Mouse (Mus musculus): ENCODE data around the gene Nelfa.
"Not testable (repeated sequence)": the region's sequence is repeated elsewhere in the genome, so short reads cannot be mapped to it uniquely, and the experiment has no call there.

Gene Nelfa

DNA sequence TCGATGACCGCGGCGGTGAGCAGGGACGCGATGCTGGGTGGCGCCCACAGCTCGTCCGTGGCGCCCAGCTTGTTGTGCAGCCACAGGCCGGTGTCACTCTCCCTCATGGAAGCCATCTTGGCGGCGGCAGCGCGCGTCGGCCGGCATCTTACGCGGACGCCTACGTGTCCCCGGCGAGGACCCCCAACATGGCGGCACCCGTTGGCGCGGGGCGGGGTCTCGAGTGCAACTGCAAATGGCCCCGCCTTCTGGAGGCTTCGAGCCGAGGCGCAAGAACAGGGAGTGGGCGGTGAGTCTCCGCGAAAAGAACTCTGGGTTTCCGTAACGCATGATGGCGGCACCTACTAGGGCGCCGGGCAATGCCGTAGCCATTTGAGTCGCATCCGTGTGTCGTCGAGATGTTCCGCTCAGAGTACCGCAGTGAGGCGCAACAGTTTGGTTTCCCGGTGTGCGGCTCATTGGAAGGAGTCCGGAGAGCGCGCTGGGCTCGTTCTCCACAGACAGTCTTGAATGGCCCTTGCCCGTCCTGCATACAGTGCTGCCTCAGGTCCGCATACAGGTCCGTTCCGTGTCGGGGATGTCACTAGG is at the start of gene Nelfa:
TSS of gene Nelfa (minus strand) at position 294 of the 588 bp plus-strand sequence.
- DNase-seq (ENCODE audit: low read depth in 2 of 2, low spot score in 2 of 2): peak; percentile 96 to 97

DNA sequence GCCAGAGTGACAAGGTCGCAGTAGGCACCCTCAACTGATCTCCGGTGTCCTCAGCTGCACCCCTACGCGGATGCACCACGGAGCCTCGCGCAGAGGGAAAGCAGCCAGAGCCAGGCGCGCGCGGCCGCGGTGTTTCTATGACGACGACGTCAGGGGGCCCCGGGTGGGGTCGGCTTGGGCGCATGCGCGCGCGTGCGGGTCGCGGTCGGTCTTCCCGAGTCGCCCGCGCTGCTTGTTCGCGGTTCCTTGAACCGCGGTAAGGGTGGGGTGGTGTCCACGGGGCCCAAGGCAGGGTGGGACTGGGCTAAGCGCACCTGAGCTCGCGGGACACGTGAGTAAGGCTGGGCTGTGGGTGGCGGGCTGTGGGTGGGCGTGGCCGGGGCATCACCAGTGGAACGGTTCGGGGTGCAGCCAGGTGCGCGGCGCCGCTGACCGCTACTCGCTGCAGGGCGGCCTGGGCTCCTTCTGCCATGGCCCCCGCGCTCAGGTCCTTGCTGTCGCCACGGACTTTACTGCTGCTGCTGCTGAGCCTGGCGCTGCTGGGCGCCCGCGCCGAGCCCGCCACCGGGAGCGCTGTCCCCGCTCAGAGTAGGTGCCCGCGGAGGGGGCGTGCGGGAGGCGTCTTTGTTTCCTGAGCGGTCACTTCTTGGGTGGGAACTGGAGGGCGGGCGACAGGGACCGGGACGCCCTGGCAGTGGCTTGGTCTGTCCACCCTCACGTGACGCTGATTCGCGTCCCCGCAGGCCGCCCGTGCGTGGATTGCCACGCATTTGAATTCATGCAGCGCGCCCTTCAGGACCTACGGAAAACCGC is 47.3 kb upstream of the Nelfa start, which contains the start of gene Gm1673:
TSS of gene Gm1673 (plus strand) at position 125 of the 813 bp plus-strand sequence.
- peak; percentile 41 to 59 for DNase-seq (ENCODE audit: low read depth in 2 of 2, low spot score in 2 of 2)

DNA sequence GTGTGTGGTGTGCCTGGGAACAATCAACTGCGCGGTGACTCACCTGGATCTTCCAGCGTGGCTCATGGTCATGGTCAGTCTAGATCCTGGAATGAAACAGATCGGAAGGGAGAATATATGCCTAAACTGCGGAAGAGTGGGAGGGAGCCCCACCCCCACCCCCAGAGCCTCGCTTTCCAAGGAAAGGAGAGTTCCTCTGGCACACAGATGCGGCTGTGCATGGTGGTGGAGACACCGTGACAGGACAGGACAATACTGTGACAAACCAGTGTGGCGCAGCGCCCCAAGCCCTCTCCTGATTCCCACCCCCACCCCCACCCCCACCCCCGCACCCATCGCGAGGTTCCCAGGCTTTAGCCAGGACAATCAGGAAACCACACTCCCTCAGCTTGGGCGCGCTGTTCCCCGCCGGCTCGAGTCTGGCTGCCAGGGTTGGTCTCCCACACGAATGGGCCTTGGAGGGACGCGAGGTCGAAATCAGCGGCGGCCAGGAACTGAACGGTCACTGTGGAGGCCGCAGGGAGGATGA is 46.6 kb upstream of the Nelfa start:
- no peak for DNase-seq (ENCODE audit: low read depth in 2 of 2, low spot score in 2 of 2)

DNA sequence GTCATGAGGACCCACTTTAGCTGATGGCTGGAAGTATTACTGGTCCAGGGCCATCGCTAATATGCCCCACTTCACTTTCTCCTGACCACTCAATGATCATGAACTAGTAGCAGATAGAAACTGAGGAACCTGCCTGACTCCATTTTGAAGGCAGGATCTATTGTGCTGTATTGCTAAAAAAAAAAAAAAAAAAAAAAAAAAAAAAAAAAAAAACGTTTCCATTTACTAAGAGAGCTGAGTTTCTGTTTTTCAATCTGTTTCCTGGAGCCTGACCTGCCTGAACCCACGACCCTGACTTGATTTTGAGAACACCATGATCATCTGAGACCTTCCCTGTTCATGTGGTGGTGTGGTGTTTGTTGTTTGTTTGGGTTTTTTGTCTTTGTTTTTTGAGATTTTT is 40.1 kb upstream of the Nelfa start:
- DNase-seq (ENCODE audit: low read depth in 2 of 2, low spot score in 2 of 2): no peak

DNA sequence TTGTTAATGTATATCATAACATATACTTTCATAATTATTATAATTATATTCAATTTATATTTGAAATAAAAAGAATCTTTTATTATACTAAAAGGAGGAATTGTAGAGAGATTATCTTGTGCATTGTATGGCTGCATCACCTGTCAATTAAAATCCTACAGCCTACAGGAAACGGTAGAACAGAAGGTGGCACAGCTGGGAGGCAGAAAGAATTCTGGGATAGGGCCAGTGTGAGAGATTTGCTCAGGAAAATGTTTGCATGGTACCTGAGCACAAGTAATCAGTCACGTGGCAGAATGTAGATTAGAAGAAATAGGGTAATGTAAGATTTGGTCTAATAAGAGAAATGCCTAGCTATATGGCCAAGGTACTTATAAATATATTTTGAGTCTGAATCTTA is 38.5 kb upstream of the Nelfa start:
- no peak for DNase-seq (ENCODE audit: low read depth in 2 of 2, low spot score in 2 of 2)

DNA sequence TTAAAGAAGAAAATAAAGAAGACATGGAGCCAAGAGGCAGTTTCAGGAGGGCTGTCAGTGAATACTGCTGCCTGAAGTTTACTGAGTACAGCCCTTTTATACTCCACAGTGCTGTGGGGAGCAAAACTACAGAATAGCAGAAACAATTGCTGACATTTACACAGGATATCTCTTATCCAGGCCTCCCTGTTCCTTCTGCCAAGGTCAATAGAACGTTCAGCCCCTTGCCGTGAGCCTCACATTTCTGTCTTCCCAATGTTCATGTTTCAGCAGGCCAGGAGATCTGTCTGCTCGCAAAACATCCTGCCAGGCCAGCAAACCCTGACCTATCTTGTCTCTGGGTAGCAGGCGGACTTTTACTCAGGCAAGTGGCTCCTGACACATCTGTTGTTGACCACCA is 23.2 kb upstream of the Nelfa start:
- DNase-seq (ENCODE audit: low read depth in 2 of 2, low spot score in 2 of 2): no peak

DNA sequence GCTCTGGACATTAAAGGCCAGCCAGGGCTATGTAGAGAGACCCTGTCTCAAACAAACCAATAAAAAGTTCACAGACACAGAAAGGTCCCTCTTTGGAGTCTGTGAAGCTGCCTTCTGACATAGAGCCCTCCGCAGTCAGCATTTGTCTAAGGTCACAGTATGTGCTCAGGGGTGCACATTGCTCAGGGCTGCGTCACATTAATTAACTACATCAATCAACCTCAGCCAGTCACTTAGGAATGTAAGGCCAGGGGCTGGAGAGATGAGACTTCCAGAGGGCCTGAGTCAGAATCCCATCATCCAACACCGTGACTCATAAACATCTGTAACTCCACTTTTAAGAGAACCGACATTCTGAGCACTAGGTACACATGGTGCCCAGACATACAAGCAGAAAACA is 19.7 kb upstream of the Nelfa start:
- DNase-seq (ENCODE audit: low read depth in 2 of 2, low spot score in 2 of 2): no peak

DNA sequence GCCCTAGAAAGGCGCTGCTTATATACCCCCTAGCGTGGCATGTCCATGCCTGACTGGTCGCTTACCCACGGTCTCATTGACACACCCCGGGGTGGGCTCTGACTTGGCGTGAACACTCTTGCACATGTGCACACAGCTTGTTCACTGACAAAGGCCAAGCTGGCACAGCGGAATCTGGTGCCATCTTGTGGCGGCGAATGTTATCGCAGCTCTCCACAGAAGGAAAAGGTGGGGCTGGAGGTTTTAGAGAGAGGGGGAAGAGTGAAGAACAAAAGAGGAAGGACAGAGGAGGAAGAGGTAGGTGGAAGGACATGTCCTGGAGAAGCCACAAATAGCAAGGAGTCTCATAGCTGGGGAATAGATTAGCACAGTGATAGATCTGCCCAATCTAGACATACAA is 18.1 kb upstream of the Nelfa start:
- peak; percentile 63 to 69 for DNase-seq (ENCODE audit: low read depth in 2 of 2, low spot score in 2 of 2)

DNA sequence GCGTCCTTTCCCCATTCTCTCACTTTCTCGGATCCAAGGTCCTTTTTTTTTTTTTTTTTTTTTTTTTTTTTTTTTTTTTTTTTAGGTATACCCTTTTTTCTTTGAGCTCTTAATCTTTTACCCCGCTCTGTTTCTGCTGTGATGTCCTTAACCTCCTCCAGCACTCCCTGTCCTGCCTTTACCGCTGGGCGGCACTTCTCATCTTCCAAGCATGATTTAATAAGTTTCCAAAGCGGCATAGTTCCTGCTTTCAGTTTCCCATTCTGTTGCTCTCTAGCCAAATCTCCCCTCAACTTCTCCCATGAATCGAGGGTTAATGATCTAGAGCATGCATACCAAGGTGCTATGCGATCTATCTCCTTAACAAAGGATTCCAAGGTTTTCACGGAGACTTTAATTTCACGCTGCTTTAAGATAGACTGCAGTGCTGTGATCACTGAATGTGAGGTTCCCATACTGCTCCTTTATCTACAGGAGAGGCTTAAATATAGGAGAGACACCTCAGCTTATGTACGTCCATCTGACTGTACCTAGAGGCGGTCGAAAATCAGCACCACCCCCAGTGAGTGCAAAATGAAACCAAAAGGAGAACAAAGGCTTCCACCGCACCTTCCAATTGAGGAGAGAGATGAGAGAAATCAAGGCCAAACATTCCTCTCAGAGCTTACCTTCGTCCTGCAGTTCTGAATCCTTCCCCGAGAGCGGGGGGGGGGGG is 17.4 kb upstream of the Nelfa start:
- no peak for DNase-seq (ENCODE audit: low read depth in 2 of 2, low spot score in 2 of 2)

DNA sequence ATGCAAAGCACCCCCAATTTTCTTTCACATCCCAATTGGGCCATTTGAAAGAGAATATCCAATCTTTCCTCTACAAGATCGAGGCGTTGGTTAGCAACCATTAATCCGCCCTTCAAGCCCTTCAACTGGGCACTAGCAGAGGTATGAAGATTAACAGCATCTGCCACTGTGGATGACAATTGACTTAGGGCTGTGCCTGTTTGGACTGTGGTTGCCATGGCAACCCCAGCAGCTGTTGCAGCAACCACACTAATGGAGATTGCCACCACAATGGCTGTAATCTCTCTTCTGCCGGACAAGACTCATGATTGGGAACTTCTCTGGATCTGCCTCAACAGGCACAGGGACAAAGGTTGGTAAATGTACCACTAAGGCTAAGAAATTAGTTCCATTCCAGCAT is 12.1 kb upstream of the Nelfa start:
- no peak for DNase-seq (ENCODE audit: low read depth in 2 of 2, low spot score in 2 of 2)

DNA sequence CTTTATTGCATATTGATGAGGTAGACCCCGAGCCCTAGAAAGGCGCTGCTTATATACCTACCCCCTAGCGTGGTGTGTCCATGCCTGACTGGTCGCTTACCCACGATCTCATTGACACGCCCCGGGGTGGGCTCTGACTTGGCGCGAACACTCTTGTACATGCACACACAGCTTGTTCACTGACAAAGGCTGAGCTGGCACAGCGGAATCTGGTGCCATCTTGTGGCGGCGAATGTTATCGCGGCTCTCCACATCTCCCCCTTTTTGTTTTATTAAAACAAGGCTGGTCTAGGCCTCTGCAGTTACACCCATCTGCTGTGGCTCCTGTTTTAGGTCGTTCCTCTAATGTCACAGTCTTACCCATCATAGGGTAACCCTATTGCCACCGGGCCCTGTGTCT is 10.8 kb upstream of the Nelfa start:
- not testable (repeated sequence) for DNase-seq (ENCODE audit: low read depth in 2 of 2, low spot score in 2 of 2)

DNA sequence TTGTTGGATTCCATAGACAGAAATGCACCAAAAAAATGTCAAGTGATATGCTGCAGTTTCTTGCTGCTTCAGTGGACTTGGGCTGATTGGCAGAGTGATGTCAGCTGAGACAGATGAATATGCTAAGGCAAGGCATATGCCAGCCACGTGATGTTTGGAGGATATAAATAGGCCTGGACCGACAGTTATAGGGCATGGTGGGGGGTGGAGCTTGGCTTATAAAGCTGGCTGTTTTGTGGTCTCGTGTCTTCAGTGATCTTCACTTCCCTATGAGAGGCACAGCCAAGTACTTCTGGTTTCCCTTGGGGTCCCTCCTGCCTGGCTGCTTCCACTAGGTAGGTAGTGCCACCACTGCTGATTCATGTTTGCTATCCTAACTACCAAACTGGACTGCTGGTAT is 2.2 kb upstream of the Nelfa start:
- no peak for DNase-seq (ENCODE audit: low read depth in 2 of 2, low spot score in 2 of 2)

DNA sequence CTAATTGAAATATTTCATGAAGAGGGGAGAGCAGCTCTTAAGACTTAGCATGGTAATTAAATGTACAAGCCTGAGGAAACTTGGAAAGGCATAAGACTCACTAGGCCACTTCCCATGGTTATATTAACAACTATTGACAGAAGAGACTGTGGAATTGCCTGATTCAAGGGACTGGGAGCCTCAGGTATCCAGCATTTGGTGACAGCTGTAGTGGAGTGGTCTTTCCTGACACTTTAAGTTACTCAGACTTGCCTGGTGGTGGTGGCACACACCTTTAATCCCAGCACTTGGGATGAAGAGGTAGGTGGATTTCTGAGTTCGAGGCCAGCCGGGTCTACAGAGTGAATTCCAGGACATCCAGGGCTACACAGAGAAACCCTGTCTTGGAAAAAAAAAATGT is 1.0 kb upstream of the Nelfa start:
- no peak for DNase-seq (ENCODE audit: low read depth in 2 of 2, low spot score in 2 of 2)

DNA sequence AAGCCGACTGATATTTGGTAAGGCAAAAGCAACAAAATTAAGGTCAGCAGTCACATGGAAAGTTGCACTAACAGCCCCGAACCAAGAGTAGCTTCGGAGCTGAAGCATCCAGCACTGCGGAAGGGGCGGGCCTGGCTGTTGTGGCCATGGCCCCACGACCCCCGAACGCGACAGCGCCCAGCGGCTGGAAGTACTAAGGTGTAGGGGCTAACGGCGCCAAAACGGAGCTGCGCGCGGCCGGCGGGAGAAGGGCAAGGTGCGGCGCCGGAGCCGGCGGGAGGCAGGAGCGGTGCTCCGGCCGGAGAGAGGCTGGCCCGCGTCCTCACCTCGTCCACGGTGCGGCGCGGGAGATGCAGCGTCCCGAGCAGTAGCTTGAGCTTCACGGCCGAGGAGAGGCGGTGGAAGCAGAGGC is 507 bp downstream of the Nelfa start:
- DNase-seq (ENCODE audit: low read depth in 2 of 2, low spot score in 2 of 2): no peak

DNA sequence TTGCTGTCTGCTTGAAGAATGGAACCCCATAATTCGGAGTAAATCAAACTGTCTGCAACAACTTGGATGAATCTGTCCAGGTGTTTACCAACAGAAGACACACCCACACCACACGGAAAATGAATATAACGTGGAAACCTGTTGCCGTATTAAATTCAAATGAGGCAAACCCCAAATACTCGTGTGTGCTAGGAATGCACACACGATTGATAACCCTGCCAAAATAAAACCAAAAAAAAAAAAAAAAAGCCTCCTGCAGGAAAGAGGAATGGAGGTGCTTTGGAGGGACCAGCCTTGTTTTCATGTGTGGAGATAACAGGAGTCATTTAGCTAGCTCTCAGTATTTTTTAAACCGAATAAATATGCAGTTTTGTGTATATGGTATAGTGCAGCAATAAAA is 1.3 kb downstream of the Nelfa start:
- DNase-seq (ENCODE audit: low read depth in 2 of 2, low spot score in 2 of 2): no peak

DNA sequence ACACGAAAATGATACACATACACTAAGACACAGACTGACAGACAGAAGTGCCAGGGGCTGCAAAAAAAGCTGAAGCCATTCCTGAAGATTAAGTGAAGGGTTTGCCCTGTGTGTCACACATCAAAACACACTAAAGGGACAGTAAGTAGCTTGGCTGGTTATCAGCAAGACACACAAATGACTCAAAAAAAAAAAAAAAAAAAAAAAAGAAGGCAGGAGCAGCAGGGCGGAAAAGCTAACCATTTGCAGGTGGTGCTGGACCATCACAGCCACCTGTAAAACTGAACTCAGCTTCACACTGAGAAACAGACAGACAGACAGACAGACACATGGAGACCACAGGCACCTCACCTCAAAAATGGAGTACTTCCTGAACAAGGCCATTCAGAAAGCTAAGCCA is 2.1 kb downstream of the Nelfa start:
- no peak for DNase-seq (ENCODE audit: low read depth in 2 of 2, low spot score in 2 of 2)

DNA sequence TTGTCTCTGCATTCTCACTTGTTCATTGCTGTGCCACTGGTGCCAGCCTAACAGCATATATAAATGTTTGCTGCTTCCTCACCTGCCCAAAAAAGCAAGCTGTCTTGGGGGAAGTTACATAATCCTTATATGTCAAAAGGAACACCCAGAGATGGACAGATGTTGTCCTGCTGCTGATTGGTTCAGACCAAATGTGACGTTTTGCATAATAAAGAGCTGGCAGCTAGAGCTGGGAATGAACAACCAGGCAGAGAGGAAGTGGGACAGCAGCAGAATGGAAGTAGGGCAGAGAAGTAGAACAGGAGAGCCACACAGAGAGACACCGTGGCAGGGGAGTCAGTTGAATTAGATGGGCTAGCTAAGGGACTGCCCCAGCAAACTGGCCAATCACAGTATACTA is 3.8 kb downstream of the Nelfa start:
- DNase-seq (ENCODE audit: low read depth in 2 of 2, low spot score in 2 of 2): no peak

DNA sequence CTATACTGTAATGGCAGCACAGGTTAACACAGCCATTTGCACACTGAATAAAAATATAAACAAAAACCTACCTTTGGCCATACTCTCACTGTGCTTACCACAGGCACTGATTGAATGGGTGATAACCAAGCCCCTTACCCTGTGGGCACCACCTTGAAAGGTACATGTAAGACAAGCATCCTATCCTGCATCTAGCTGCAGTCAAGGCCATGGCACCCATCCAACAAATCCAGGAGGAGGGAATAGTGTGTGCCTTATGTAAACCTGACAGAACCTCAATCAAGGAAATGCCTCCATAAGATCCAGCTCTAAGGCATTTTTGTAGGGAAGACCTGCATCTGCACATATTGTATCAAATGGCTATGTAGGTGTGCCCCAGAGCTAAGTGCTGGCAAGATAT is 10.0 kb downstream of the Nelfa start:
- no peak for DNase-seq (ENCODE audit: low read depth in 2 of 2, low spot score in 2 of 2)

DNA sequence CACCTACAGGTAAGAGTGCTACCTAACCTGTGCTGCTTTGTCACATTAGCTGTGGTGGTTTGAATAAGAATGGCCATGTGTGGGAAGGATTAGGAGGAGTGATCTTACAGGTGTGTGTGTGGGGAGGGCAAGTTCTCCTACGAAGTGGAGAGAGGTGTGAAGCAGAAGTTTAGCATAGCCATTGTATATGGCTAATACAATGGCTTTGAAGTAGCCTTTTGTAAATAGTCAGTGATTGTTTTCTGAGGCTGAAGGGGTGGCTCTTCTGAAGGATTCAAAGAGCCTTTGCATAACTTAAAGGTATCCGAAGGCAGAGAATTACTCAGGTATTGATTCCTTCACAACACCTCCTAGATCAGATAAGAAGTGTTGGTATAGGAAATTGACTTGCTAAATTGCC is 13.6 kb downstream of the Nelfa start:
- no peak for DNase-seq (ENCODE audit: low read depth in 2 of 2, low spot score in 2 of 2)

DNA sequence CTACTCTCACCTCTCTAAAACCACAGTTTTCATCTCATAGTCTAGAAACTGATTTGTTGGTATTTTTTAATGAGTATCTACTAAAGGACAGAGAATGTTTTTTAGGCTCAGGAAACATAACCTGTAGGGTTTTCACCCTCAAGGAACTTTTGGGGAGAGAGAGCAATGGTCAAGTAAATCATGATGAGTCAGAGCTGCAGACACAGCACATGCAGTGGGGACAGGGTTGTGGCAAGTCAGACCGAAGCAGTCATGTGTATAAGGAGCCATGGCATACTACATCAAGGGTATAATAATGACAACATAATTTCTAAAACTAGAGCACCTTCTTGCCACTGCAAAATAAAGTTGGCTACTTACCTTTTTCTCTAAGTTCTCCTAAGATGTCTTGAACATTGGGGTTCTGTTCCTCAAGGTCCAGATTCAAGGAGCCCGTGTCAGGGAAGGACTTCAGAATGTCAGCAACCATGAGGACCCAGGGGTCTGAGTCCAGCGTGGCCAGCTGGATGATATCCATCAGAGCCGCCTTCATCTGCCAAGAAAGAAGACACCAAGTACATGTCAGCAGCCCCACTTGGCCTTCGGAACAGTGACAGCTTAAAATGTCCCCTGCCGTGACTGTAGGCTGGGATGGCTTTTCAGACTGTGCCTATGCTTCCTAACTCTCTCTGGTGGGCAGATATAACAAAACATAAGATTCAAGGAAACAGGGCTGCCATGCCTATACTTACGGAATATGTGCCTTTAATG is 14.6 kb downstream of the Nelfa start:
- no peak for DNase-seq (ENCODE audit: low read depth in 2 of 2, low spot score in 2 of 2)

DNA sequence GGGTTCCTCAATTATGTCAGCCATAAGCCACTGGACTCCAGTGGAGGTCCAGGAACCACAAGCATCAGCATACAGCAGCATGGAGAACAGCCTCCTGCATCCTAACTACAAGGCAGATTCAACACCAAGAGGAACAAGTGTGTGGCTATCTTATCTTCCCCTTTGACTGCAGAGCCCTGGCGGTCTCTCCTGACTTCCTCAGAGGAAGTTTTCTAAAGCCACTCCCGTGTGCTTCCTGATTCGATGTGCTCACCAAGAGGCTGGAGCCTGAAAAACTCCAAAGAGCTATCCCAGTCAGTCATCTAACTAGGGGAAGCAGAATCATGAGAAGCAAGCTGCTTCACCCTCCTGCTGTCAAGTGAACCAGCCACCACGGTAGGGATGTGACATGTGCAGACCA is 15.3 kb downstream of the Nelfa start:
- DNase-seq (ENCODE audit: low read depth in 2 of 2, low spot score in 2 of 2): no peak
